ENCODE assay signal across 19 mouse cellular contexts in genomic region chr5:33712550-33712949, GRCm38 (mm10). TPM values are rescaled to one million over a fixed set of nuclear protein-coding genes. Genes with fewer than 3 reads are reported as not detected.
DNase-seq lines count a peak whose midpoint lies in the region; ATAC-seq lines count a peak whose summit lies in the region.
"Had no signal": no experiment of that assay in that cellular context is flagged by ENCODE, and none has a peak within 500 bp of the region (broad histone marks: within the 10 kb centered on the region; RNA-seq: fewer than 3 reads in every experiment).

No protein-coding gene starts in this region.

- no peak overlapping the region for H3K9ac ChIP-seq in hindbrain, embryonic 16.5 days (ENCODE audit: low read depth, low read length)
- no peak overlapping the region for H3K9ac ChIP-seq in stomach, embryonic 14.5 days (replicated peaks; ENCODE audit: low read depth, low read length)
- H3K9ac ChIP-seq in forebrain, embryonic 16.5 days (replicated peaks; ENCODE audit: low read depth, low read length), result no peak overlapping the region
- H3K9ac ChIP-seq: forebrain, embryonic 12.5 days; forebrain, postnatal 0 days; heart, embryonic 12.5 days; hindbrain, embryonic 15.5 days had no signal

- no peak overlapping the region for H3K4me3 ChIP-seq in hindbrain, embryonic 10.5 days
- no peak overlapping the region for H3K4me3 ChIP-seq in hindbrain, embryonic 16.5 days (ENCODE audit: low read length)
- no peak overlapping the region for H3K4me3 ChIP-seq in stomach, embryonic 14.5 days (ENCODE audit: low read depth, low read length)
- no peak overlapping the region for H3K4me3 ChIP-seq in forebrain, embryonic 16.5 days (replicated peaks; ENCODE audit: low read length)
- H3K4me3 ChIP-seq: forebrain, embryonic 12.5 days; heart, adult 2 months; heart, embryonic 12.5 days; hindbrain, embryonic 15.5 days had no signal

- WGBS in hindbrain, embryonic 10.5 days, result 71% methylated on average over 2 of the region's 2 CpGs
- 79% methylated on average over 2 of the region's 2 CpGs for WGBS in hindbrain, embryonic 16.5 days
- WGBS in stomach, embryonic 14.5 days, result 59% methylated on average over 2 of the region's 2 CpGs
- 76% methylated on average over 2 of the region's 2 CpGs for WGBS in forebrain, embryonic 16.5 days

- no peaks in the 10 kb centered on the region for H3K36me3 ChIP-seq in hindbrain, embryonic 10.5 days
- H3K36me3 ChIP-seq in hindbrain, embryonic 16.5 days (ENCODE audit: control insufficient read depth, insufficient read depth, low read length), result no peaks in the 10 kb centered on the region
- H3K36me3 ChIP-seq in stomach, embryonic 14.5 days (ENCODE audit: control insufficient read depth, insufficient read depth, low read length), result no peaks in the 10 kb centered on the region
- H3K36me3 ChIP-seq in forebrain, embryonic 16.5 days (ENCODE audit: control insufficient read depth, insufficient read depth), result no peaks in the 10 kb centered on the region
- H3K36me3 ChIP-seq: forebrain, embryonic 12.5 days; heart, embryonic 12.5 days; hindbrain, embryonic 15.5 days had no signal

- peaks cover 44% of the 10 kb centered on the region for H3K4me1 ChIP-seq in hindbrain, embryonic 10.5 days (replicated peaks)
- no peaks in the 10 kb centered on the region for H3K4me1 ChIP-seq in hindbrain, embryonic 16.5 days (ENCODE audit: control insufficient read depth, insufficient read depth, low read depth, low read length)
- 0 out of 2 replicates have a peak, but pooled peaks cover 3% of the 10 kb centered on the region for H3K4me1 ChIP-seq in stomach, embryonic 14.5 days (ENCODE audit: control insufficient read depth, insufficient read depth, low read length)
- H3K4me1 ChIP-seq in forebrain, embryonic 16.5 days (replicated peaks; ENCODE audit: control insufficient read depth, insufficient read depth, low read length), result no peaks in the 10 kb centered on the region
- H3K4me1 ChIP-seq: hindbrain, embryonic 15.5 days had no signal

- no peaks in the 10 kb centered on the region for H3K9me3 ChIP-seq in hindbrain, embryonic 10.5 days
- H3K9me3 ChIP-seq in hindbrain, embryonic 16.5 days (ENCODE audit: control insufficient read depth, low read length), result no peaks in the 10 kb centered on the region
- H3K9me3 ChIP-seq in stomach, embryonic 14.5 days (ENCODE audit: control insufficient read depth, low read depth, low read length), result no peaks in the 10 kb centered on the region
- H3K9me3 ChIP-seq in forebrain, embryonic 16.5 days (ENCODE audit: control insufficient read depth, low read length), result no peaks in the 10 kb centered on the region
- H3K9me3 ChIP-seq: forebrain, embryonic 12.5 days; heart, embryonic 12.5 days; hindbrain, embryonic 15.5 days had no signal

- H3K27ac ChIP-seq in hindbrain, embryonic 10.5 days, result 0 out of 2 replicates have a peak overlapping the region, but pooled peaks have one; percentile 25
- H3K27ac ChIP-seq in hindbrain, embryonic 16.5 days (ENCODE audit: low read depth, low read length), result no peak overlapping the region
- no peak overlapping the region for H3K27ac ChIP-seq in stomach, embryonic 14.5 days (ENCODE audit: low read length)
- no peak overlapping the region for H3K27ac ChIP-seq in forebrain, embryonic 16.5 days (ENCODE audit: low read length)
- H3K27ac ChIP-seq: forebrain, embryonic 12.5 days; heart, adult 2 months; hindbrain, embryonic 15.5 days had no signal

- peaks cover 91% of the 10 kb centered on the region for H3K27me3 ChIP-seq in hindbrain, embryonic 10.5 days (ENCODE audit: insufficient read depth, poor library complexity, severe bottlenecking)
- H3K27me3 ChIP-seq in hindbrain, embryonic 16.5 days (replicated peaks; ENCODE audit: control insufficient read depth, insufficient read depth, low read length), result no peaks in the 10 kb centered on the region
- H3K27me3 ChIP-seq in stomach, embryonic 14.5 days (ENCODE audit: control insufficient read depth, insufficient read depth, low read length), result no peaks in the 10 kb centered on the region
- H3K27me3 ChIP-seq in forebrain, embryonic 16.5 days (replicated peaks; ENCODE audit: control insufficient read depth, insufficient read depth, low read length), result no peaks in the 10 kb centered on the region
- H3K27me3 ChIP-seq: heart, embryonic 12.5 days; hindbrain, embryonic 15.5 days; Patski had no signal

- H3K4me2 ChIP-seq in hindbrain, embryonic 16.5 days (ENCODE audit: low read length), result no peak overlapping the region
- H3K4me2 ChIP-seq in stomach, embryonic 14.5 days (replicated peaks; ENCODE audit: low read depth, low read length), result no peak overlapping the region
- no peak overlapping the region for H3K4me2 ChIP-seq in forebrain, embryonic 16.5 days (ENCODE audit: low read length)
- H3K4me2 ChIP-seq: forebrain, embryonic 12.5 days; heart, embryonic 12.5 days; hindbrain, embryonic 15.5 days had no signal

- no peak for ATAC-seq in hindbrain, embryonic 16.5 days
- peak; percentile 25 for ATAC-seq in stomach, embryonic 14.5 days (ENCODE audit: insufficient number of reproducible peaks, insufficient read depth, low FRiP score, low read depth)
- ATAC-seq in forebrain, embryonic 16.5 days, result no peak
- ATAC-seq: forebrain, postnatal 0 days; inflammation-experienced regulatory T-cells, adult 6 months; Patski had no signal

- no peak for DNase-seq in hindbrain, embryonic 10.5 days (ENCODE audit: low spot score)
- DNase-seq in urinary bladder, postnatal 14 days (ENCODE audit: low spot score), result peak; percentile 75
- DNase-seq in urinary bladder, postnatal 4 days (ENCODE audit: low spot score in 2 of 2), result no peak
- DNase-seq in adrenal gland, postnatal 25 days, result no peak
- DNase-seq: adrenal gland, adult 2 months; adrenal gland, postnatal 36 days; cerebellum, adult 2 months; cerebellum, postnatal 10 days; forebrain, postnatal 0 days; gastrocnemius, postnatal 36 days; heart, adult 2 months had no signal

RNA-seq across cellular contexts. Expression of gene Fgfr3, which starts 8.9 kb away (rescaled TPM):
- polyA plus RNA-seq in hindbrain, embryonic 10.5 days (2016; fragmentation: Nextera tagmentation; extraction: Ambion mirVana), result 80.5 and 84.6 TPM in 2 replicates
- 45.9 and 48.2 TPM in 2 replicates for polyA plus RNA-seq in hindbrain, embryonic 16.5 days (2015; fragmentation: Nextera tagmentation; extraction: Ambion mirVana)
- polyA plus RNA-seq in stomach, embryonic 14.5 days (2014; fragmentation: Nextera tagmentation; extraction: Ambion mirVana), result 23.5 and 27.2 TPM in 2 replicates
- 2.0 and 3.2 TPM in 2 replicates for total RNA-seq in adrenal gland, postnatal 25 days (2021)
- polyA plus RNA-seq in forebrain, embryonic 16.5 days (2015; fragmentation: Nextera tagmentation; extraction: Ambion mirVana), result 29.9 and 33.0 TPM in 2 replicates
- polyA plus RNA-seq: inflammation-experienced regulatory T-cells, adult 6 months had no signal

RNA-seq across cellular contexts. Expression of gene Tmem129, which starts 54.3 kb away (rescaled TPM):
- 37.1 and 40.9 TPM in 2 replicates for polyA plus RNA-seq in hindbrain, embryonic 10.5 days (2016; fragmentation: Nextera tagmentation; extraction: Ambion mirVana)
- polyA plus RNA-seq in hindbrain, embryonic 16.5 days (2015; fragmentation: Nextera tagmentation; extraction: Ambion mirVana), result 32.5 and 35.3 TPM in 2 replicates
- polyA plus RNA-seq in stomach, embryonic 14.5 days (2014; fragmentation: Nextera tagmentation; extraction: Ambion mirVana), result 36.3 and 39.8 TPM in 2 replicates
- total RNA-seq in adrenal gland, postnatal 25 days (2021), result 27.7 and 29.5 TPM in 2 replicates
- 35.4 and 39.1 TPM in 2 replicates for polyA plus RNA-seq in forebrain, embryonic 16.5 days (2015; fragmentation: Nextera tagmentation; extraction: Ambion mirVana)

RNA-seq across cellular contexts. Expression of gene Tacc3, which starts 54.6 kb away (rescaled TPM):
- 259 and 305 TPM in 2 replicates for polyA plus RNA-seq in hindbrain, embryonic 10.5 days (2016; fragmentation: Nextera tagmentation; extraction: Ambion mirVana)
- polyA plus RNA-seq in hindbrain, embryonic 16.5 days (2015; fragmentation: Nextera tagmentation; extraction: Ambion mirVana), result 42.2 and 46.0 TPM in 2 replicates
- polyA plus RNA-seq in stomach, embryonic 14.5 days (2014; fragmentation: Nextera tagmentation; extraction: Ambion mirVana), result 168 and 174 TPM in 2 replicates
- 14.2 and 14.4 TPM in 2 replicates for total RNA-seq in adrenal gland, postnatal 25 days (2021)
- 71.9 and 85.2 TPM in 2 replicates for polyA plus RNA-seq in forebrain, embryonic 16.5 days (2015; fragmentation: Nextera tagmentation; extraction: Ambion mirVana)
